Mouse (Mus musculus): ENCODE measurements around the gene Ccser1. TPM values are rescaled to one million over a fixed set of nuclear protein-coding genes. Genes with fewer than 3 reads are reported as not detected.
A peak's percentile ranks its signal among the peaks of the same experiment; 100 is the strongest.

Gene Ccser1
- total RNA-seq, 2 experiments from 2014 or later = 1.4 TPM; not detected in 1

DNA sequence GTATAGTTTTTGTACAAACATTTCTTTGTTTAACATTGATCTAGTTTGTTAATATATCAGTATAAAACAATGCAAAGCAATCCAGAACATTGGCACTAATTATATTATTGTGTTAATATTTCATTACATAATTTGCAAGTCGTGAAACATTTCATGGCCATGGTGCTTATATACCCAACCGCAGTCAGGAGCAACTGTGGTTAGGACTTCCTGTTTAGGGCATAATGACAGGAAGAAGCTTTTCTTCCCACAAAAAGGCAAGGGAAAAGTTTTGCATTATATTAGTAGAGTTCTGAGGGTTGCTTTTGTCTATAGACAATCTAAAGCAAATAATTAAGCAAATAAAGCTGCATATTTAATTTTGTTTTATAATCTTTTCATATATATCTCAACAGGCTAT is 247.4 kb downstream of the Ccser1 start:
- ATAC-seq (replicated peaks; ENCODE audit: poor library complexity, severe bottlenecking) = peak; percentile 81

DNA sequence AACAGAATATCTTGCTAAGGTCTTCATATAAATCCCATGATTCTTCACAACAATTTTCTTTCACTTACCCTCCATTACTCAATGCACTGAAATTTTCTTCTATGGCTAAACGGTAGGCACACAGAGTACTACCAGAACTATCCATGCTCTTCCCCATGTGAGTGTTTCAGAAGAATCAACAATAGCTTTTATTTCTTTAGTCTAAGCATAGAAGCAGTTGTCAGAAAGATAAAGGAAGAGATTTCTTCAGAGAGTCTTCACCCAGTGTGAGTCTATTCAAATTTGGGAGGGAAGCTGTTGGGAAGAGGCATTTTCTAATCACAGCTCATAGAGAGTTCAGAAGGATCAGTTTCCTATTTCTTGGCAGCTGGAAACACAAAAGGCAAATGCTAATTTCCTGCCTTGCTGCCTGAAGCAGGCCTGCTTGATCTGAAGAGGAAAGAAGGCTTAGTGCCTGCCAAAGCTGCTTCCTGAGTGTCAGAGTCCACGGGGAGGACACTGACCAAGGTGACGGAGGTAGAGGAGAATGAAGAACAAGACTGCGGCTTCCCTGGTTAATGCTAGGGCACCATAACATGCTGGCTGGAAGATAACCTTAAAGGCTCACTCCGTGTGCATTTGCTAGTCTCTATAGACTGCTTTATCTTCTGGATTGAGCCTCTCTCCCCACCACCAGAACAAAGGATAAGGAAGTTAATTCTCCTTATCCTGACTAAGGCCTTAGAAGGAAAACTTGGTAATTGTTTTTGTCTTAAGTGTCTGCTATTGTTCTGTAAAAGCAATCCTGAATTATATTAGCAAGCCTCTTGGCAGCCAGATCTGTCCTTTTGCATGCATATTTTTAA is 251.0 kb downstream of the Ccser1 start:
- 0 out of 2 replicates have a peak, but pooled peaks have one; percentile 20 for ATAC-seq (replicated peaks; ENCODE audit: poor library complexity, severe bottlenecking)

GRCm38 (mm10) chr6:61431726-61431984 is 251.5 kb downstream of the Ccser1 start:
- ATAC-seq (replicated peaks; ENCODE audit: poor library complexity, severe bottlenecking) = no peak

- ATAC-seq (replicated peaks; ENCODE audit: poor library complexity, severe bottlenecking) = no peak
These were observed 252.0 kb downstream of the Ccser1 start for GRCm38 (mm10) chr6:61432167-61432566.

DNA sequence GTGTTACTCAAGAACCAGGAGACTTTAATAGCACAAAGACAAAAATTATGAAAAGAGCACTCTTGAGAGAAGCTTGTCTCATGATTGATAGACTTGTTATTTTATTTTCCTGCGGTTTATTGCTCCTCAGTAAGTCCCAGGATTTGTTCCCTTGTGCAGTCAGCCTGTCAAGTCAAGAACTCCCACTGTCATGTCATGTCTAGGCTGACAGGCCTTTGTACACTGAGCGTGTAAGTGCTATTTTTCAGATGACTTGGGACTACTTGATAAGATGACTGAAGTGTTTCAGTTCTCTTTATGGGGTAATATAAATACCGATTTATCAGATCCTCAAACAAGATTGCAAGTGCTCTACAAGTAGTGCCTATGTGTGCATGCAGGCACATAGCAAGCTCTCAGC is 252.6 kb downstream of the Ccser1 start:
- ATAC-seq (replicated peaks; ENCODE audit: poor library complexity, severe bottlenecking) = no peak

DNA sequence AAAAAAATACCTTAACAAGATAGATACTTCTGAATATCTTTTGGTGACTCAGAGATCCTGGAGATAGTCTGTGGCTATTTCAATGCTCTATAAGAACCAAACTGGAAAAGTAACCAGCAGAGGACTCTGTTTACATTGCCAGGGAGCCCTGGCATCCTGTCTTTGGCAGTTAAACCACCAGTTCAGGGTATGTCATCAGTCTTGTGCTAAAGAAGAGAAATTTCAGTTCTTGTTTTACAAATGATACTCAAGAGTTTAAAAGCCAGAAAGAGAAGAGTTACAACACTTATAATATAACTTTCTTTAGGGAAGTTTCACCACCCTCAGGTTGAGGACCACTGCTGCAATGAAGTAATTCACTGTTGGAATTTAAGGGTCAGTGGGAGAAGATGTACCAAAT is 258.0 kb downstream of the Ccser1 start:
- peak; percentile 97 for ATAC-seq (replicated peaks; ENCODE audit: poor library complexity, severe bottlenecking)

DNA sequence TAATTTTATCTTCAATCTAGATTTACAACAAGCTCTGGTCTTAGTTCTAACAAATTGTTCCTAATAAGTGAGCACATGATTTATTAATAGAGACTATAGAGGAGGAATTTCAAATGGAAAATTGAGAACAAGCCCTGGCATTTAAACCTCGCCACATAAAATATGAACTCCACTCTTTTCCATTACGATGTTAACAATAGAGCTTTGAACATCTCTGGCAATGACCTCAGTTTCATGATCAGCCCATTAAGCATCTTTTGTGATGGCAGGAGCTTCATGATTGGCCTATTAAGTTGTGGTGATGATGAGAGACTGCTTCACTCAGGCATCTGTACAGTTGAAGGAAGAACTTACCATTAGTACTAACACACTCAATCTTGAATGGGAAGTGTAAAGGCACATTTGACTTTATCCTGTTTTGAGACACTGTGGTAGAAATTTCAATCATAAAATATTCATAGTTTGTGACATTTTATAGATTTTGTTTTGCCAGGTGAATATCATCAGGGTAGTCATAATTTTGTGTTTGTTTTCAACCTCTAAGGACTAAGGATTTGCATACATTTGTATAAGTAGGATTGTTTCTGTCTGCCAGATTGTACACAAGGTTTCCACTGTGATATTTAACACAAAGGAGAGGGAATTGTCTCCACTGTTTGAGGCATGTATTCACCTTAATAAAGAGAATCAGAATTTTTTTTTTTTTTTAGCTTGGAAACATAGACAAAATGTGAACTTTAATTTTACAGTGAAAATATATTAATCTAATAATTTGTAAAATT is 291.4 kb downstream of the Ccser1 start:
- ATAC-seq (replicated peaks; ENCODE audit: poor library complexity, severe bottlenecking) = no peak

DNA sequence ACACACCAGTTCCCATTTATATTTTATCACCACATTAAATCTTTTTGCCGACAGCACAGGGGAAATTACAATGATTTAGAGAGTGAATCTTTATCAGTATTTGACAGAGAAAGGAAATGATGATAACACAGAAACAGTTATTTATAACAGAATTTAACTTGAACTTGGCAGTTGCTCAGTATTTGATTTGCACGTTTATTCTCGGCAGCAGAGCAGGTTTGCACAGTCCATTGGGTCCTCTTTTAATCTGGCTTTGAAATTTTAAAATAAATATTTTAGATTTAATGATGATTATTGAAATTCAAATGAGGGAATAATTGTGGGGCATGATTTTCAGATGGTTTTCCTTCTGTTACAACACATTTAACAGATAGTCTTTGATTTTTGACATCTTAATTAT is 305.2 kb downstream of the Ccser1 start:
- no peak for ATAC-seq (replicated peaks; ENCODE audit: poor library complexity, severe bottlenecking)

- no peak for ATAC-seq (replicated peaks; ENCODE audit: poor library complexity, severe bottlenecking)
These were observed 312.1 kb downstream of the Ccser1 start for GRCm38 (mm10) chr6:61491979-61492821.

- no peak for ATAC-seq (replicated peaks; ENCODE audit: poor library complexity, severe bottlenecking)
These were observed 313.3 kb downstream of the Ccser1 start for GRCm38 (mm10) chr6:61493386-61493785.

DNA sequence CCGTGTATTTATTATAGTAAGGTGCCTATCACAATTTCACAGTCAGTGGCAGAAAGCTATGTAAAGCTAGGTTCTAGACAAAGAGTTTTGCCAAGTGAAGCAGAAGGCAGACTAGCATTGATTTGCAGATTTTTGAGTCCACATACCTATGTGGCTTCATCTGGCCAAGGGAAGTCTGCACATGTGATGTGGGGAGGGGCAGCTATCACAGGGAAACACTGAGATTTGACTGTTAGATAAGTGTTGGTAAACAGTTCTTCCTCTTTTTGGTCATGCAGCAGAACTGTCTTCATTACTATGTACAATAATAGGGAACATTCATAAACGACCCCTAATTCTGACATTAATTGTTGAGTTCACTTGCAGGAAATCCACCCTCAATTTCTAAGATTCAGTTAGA is 335.2 kb downstream of the Ccser1 start:
- peak; percentile 70 for ATAC-seq (replicated peaks; ENCODE audit: poor library complexity, severe bottlenecking)

DNA sequence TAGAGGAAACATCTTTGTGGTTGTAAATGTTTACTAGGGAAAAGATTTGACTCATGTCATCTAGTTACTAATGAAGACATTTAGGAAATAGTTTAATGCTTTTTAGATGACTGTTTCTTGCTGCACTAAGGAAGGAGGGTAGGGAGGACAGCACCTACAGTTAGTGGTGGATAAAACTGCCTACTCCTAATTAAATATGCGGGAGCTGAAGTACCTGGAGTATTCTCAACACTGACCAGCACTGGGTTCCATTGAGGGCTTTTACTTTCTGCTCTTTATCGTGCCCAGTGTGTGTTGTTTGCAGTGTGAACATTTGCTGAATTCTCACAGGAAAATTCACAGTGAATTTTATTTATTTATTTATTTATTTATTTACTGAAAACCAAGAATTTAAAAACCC is 341.5 kb downstream of the Ccser1 start:
- no peak for ATAC-seq (replicated peaks; ENCODE audit: poor library complexity, severe bottlenecking)

DNA sequence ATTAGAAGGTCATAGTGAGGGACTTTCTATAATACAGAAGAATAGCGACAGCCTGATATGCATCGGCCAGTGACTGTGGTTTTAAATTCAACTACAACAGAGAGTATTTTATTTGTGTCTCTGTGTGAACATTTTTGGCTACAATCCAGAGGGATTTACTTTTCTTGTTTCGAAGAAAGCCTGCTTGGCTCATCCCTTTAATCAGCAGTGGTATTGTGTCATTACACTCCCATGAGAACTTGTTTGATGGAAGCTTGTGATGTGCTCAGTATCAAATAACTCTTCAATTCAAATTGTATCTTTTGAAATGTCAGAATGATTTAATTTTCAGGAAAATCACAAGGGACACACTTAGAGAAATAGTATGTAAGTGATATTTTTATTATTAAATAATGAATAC is 342.0 kb downstream of the Ccser1 start:
- ATAC-seq (replicated peaks; ENCODE audit: poor library complexity, severe bottlenecking) = no peak

- ATAC-seq (replicated peaks; ENCODE audit: poor library complexity, severe bottlenecking) = no peak
These were observed 343.8 kb downstream of the Ccser1 start for GRCm38 (mm10) chr6:61523748-61524493.

DNA sequence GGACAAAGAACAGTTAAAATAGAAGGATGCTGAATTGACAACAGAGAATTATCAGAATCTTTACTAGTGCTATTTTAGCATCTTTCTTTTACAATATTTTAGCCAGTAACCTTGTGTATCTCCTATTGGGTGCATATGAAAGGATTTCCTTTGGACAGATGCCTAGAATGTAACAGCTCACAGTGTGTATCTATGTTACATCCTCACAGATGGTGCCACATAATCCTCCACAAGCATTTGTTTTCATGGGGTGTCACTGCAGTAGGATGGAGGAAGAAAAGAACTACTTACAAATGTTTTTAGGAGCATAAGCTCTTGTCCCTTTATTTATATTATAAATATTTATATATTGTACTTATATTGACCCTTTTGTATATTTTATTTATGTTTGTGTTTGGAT is 360.6 kb downstream of the Ccser1 start:
- no peak for ATAC-seq (replicated peaks; ENCODE audit: poor library complexity, severe bottlenecking)

- ATAC-seq (replicated peaks; ENCODE audit: poor library complexity, severe bottlenecking) = no peak
These were observed 363.4 kb downstream of the Ccser1 start for GRCm38 (mm10) chr6:61543459-61544044.

GRCm38 (mm10) chr6:61567551-61567950 is 387.4 kb downstream of the Ccser1 start:
- ATAC-seq (replicated peaks; ENCODE audit: poor library complexity, severe bottlenecking) = no peak

- ATAC-seq (replicated peaks; ENCODE audit: poor library complexity, severe bottlenecking) = no peak
These were observed 387.8 kb downstream of the Ccser1 start for GRCm38 (mm10) chr6:61567967-61568366.

DNA sequence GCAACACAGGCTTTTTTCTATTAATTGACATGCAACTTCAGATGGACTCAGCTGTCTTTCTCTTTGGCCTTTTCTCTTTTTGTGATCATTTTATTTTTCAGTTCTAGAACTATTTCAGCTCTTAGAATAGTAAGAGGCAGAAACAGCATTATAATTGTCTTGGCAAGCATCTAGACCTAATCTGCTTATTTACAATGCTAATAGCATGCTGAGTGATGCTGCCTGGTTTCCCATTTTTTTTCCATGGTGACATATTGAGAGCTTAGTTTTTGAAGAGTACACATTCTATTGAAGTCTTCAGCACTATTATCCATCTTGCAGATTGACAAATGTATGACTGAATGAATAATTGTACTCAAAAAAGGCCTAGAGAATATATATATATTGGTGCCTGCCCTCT is 401.6 kb downstream of the Ccser1 start:
- ATAC-seq (replicated peaks; ENCODE audit: poor library complexity, severe bottlenecking) = no peak

DNA sequence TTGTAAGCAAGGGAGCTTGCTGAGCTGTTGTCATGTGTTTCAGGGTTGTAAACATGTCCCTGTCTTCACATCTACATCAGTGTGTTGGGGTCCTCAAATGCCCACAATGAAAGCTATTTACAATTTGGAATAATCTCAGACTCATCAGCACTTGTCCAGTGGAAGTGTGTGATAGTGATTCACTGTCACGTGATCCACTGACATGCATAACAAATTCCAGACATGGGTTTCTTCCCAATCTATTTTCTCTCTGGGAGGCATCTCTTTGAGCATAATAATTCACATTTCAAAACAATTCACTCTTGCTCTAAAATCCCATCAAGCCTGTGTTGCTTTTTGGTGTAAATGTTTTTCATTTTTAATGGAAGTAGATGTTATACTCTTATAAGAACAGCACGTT is 408.9 kb downstream of the Ccser1 start:
- no peak for ATAC-seq (replicated peaks; ENCODE audit: poor library complexity, severe bottlenecking)

Measured in granulocyte monocyte progenitor cell, adult 5-6 weeks (primary cell).